Mouse (Mus musculus): ENCODE data around the gene Trpm7. TPM values are rescaled to one million over a fixed set of nuclear protein-coding genes. Genes with fewer than 3 reads are reported as not detected.

Trpm7 gene
- polyA plus RNA-seq (2011; ENCODE audit: insufficient read depth, insufficient read length, low read depth, missing spikeins) = 82.5 and 83.3 TPM in 2 replicates

DNA sequence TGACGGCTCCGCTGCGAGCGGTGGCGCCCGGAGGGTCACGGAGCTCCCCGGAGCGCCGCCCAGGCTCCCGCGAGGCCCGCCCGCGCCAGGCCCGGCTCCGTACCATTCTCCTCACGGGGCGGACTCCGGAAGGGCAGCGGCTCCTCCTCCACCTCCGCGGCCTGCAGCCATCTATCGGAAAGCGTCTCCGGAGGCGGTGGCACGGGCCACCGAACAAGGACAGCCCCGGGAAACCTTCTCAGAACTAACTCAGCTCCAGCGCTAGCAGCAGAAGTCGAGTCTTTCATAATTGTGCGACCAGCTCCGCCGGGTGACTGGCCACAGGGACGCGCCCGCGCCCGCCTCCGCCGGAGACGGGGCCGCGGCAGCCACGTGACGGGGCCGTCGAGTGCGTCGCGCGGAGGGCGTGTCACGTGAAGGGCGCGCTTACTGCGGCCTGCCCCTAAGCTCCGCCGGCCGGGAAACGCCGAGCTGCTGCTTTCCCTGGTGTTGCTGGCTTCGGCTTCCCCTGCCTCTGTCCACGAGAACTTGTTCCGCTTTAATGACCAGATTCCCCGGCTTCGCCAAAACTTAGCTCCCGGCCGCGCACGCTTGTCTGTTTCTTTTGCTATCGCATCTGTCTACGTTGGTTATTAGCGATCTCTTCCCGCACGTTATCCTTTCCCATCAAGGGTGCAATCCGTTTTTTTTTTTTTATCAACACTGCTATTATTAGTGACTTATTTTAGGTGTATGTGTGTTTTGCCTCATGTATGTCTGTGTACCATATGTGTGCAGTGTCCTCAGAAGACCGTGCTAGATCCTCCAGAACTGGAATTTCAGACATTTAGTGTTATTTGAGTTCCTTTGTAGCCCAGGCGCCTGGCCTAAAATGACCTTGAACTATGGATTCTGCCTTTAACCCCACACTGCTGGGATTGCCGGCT lies at the start of gene Trpm7:
Gene Trpm7, minus strand, starts transcription at position 360 of the 926 bp plus-strand sequence.
- Histone ChIP-seq H3K27ac (ENCODE audit: insufficient read depth, low read length) (peak within 1 kb of the TSS; percentile 82), H3K9ac (ENCODE audit: low read depth, poor library complexity, severe bottlenecking) (peak within 1 kb of the TSS; percentile 86), H3K4me3 (ENCODE audit: low read depth, low read length) (peak within 1 kb of the TSS; percentile 72), H3K27me3 (ENCODE audit: control insufficient read depth, insufficient read depth, low read length, poor library complexity, severe bottlenecking) (no peaks in the 10 kb centered on the region), H3K36me3 (ENCODE audit: control insufficient read depth, insufficient read depth, low read length, poor library complexity, severe bottlenecking) (no peaks in the 10 kb centered on the region), H3K4me1 (ENCODE audit: control insufficient read depth, insufficient read depth, low read length) (peaks cover 4% of the 10 kb centered on the region), H3K9me3 (replicated peaks; ENCODE audit: control insufficient read depth, insufficient read depth, low read length, poor library complexity, severe bottlenecking) (no peaks in the 10 kb centered on the region)
- TF ChIP-seq EP300 (IDR thresholded peaks at IDR 0.05; ENCODE audit: insufficient read depth, low read depth, low read length) (peak; percentile 74), POLR2A (IDR thresholded peaks at IDR 0.05; ENCODE audit: insufficient read depth, low read length) (peak; percentile 59), CTCF (IDR thresholded peaks at IDR 0.05; ENCODE audit: low read depth, low read length) (no peak)

DNA sequence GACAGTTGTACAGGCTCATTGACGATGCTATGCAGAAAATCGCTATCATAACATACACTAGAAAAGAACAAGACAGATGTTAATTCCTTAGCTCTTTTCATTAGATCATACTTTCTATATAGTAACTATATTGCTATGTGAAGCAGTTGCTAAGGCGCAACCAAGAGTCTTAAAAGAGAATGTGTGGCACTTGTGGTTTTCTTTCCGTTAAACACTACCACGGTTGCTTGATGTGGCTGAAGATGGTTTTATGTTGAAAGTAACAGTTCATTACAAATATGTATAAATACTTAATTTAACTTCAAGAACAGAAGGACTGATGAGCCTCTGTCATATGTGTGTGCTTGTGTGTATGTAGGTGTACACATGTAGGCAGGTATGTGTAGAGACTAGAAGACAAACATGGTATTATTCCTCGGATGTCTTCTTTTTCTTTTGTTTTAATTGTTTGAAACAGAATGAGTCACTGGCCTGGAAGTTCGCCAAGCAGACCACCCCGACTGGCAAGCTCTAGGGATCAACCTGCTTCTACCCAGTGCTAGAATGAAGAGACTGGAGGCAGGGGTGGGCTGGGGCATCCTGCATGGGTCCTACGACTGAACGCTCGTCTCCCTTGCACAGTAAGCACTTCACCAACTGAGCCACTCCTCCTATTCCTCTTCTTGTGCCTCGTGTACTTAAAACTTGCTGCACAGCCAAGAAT lies 44.5 kb upstream of the Trpm7 start:
- H3K27ac ChIP-seq (ENCODE audit: insufficient read depth, low read length) = no peak overlapping the region
- no peaks in the 10 kb centered on the region for H3K9me3 ChIP-seq (replicated peaks; ENCODE audit: control insufficient read depth, insufficient read depth, low read length, poor library complexity, severe bottlenecking)
- TF ChIP-seq EP300 (IDR thresholded peaks at IDR 0.05; ENCODE audit: insufficient read depth, low read depth, low read length) (no peak), CTCF (IDR thresholded peaks at IDR 0.05; ENCODE audit: low read depth, low read length) (no peak), POLR2A (IDR thresholded peaks at IDR 0.05; ENCODE audit: insufficient read depth, low read length) (no peak)
- no peak overlapping the region for H3K9ac ChIP-seq (ENCODE audit: low read depth, poor library complexity, severe bottlenecking)
- no peaks in the 10 kb centered on the region for H3K4me1 ChIP-seq (ENCODE audit: control insufficient read depth, insufficient read depth, low read length)
- no peaks in the 10 kb centered on the region for H3K27me3 ChIP-seq (ENCODE audit: control insufficient read depth, insufficient read depth, low read length, poor library complexity, severe bottlenecking)
- H3K4me3 ChIP-seq (ENCODE audit: low read depth, low read length) = no peak overlapping the region
- no peaks in the 10 kb centered on the region; the same call in 1 of the 2 replicates for H3K36me3 ChIP-seq (ENCODE audit: control insufficient read depth, insufficient read depth, low read length, poor library complexity, severe bottlenecking)

DNA sequence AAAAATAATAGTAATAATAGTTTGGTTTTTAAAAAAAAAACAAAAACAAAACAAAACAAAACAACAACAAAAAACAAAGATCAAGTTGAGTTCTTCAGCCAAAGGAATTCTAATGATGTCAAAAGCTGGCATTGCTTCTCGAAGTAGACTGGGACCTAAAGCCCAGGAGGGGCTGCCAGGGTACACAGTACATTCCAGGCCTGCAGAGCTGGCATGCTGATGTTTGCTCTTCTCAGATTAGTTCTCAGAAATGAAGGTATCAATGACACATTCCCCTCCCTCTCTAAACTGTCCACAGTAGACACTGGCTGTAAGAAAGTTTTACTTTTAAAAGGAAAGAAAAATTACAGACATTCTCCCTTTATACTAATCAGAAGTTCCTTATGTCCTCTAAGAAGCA lies 40.2 kb upstream of the Trpm7 start:
- Histone ChIP-seq H3K27ac (ENCODE audit: insufficient read depth, low read length) (no peak overlapping the region), H3K36me3 (ENCODE audit: control insufficient read depth, insufficient read depth, low read length, poor library complexity, severe bottlenecking) (no peaks in the 10 kb centered on the region; the same call in 1 of the 2 replicates), H3K9ac (ENCODE audit: low read depth, poor library complexity, severe bottlenecking) (no peak overlapping the region), H3K4me3 (ENCODE audit: low read depth, low read length) (no peak overlapping the region), H3K4me1 (ENCODE audit: control insufficient read depth, insufficient read depth, low read length) (no peaks in the 10 kb centered on the region), H3K27me3 (ENCODE audit: control insufficient read depth, insufficient read depth, low read length, poor library complexity, severe bottlenecking) (no peaks in the 10 kb centered on the region), H3K9me3 (replicated peaks; ENCODE audit: control insufficient read depth, insufficient read depth, low read length, poor library complexity, severe bottlenecking) (no peaks in the 10 kb centered on the region)
- TF ChIP-seq EP300 (IDR thresholded peaks at IDR 0.05; ENCODE audit: insufficient read depth, low read depth, low read length) (no peak), CTCF (IDR thresholded peaks at IDR 0.05; ENCODE audit: low read depth, low read length) (no peak), POLR2A (IDR thresholded peaks at IDR 0.05; ENCODE audit: insufficient read depth, low read length) (no peak)

DNA sequence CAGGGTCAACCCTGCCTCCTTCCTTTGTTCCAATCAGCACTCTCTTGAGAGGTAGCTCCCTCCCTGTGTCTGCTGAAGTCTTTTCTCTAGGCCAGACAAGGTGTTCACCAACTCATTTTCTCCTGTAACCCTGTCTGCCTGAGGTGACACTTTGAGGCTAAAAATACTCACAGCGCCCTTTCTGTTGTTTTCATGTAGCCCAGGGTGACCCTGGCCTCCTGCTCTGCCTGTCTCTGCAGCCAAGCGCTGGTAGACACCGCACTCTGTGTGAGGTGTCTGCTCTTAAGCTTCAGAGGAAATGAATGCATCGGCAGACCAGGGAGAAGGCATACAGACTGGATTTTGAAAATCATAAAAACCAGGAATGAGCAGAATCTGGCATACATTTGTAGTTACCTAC lies 38.1 kb upstream of the Trpm7 start:
- no peak overlapping the region for H3K4me3 ChIP-seq (ENCODE audit: low read depth, low read length)
- H3K27me3 ChIP-seq (ENCODE audit: control insufficient read depth, insufficient read depth, low read length, poor library complexity, severe bottlenecking) = no peaks in the 10 kb centered on the region
- H3K9me3 ChIP-seq (replicated peaks; ENCODE audit: control insufficient read depth, insufficient read depth, low read length, poor library complexity, severe bottlenecking) = no peaks in the 10 kb centered on the region
- no peaks in the 10 kb centered on the region for H3K4me1 ChIP-seq (ENCODE audit: control insufficient read depth, insufficient read depth, low read length)
- H3K27ac ChIP-seq (ENCODE audit: insufficient read depth, low read length) = no peak overlapping the region
- H3K36me3 ChIP-seq (ENCODE audit: control insufficient read depth, insufficient read depth, low read length, poor library complexity, severe bottlenecking) = no peaks in the 10 kb centered on the region; the same call in 1 of the 2 replicates
- TF ChIP-seq POLR2A (IDR thresholded peaks at IDR 0.05; ENCODE audit: insufficient read depth, low read length) (no peak), CTCF (IDR thresholded peaks at IDR 0.05; ENCODE audit: low read depth, low read length) (no peak), EP300 (IDR thresholded peaks at IDR 0.05; ENCODE audit: insufficient read depth, low read depth, low read length) (no peak)
- no peak overlapping the region for H3K9ac ChIP-seq (ENCODE audit: low read depth, poor library complexity, severe bottlenecking)

DNA sequence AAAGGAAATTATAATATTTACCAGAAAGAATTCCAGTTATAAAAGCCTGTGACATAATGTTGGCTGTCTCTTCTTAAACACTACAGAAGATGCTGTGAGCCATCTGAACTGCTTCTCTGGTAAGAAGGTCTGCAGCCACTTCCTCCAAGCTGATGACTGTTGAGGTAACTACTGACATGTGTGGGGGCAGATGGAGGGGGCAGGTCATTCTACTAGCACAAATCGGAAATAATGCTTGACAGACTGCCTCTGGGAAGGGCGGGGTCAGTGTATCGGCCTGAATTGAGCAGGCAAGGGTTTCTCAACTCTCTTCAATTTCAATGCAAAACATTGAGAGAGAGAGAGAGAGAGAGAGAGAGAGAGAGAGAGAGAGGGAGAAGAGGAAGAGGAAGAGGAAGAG lies 28.1 kb upstream of the Trpm7 start:
- Histone ChIP-seq H3K36me3 (ENCODE audit: control insufficient read depth, insufficient read depth, low read length, poor library complexity, severe bottlenecking) (no peaks in the 10 kb centered on the region), H3K27me3 (ENCODE audit: control insufficient read depth, insufficient read depth, low read length, poor library complexity, severe bottlenecking) (no peaks in the 10 kb centered on the region), H3K4me1 (ENCODE audit: control insufficient read depth, insufficient read depth, low read length) (no peaks in the 10 kb centered on the region), H3K4me3 (ENCODE audit: low read depth, low read length) (no peak overlapping the region), H3K27ac (ENCODE audit: insufficient read depth, low read length) (no peak overlapping the region), H3K9ac (ENCODE audit: low read depth, poor library complexity, severe bottlenecking) (no peak overlapping the region), H3K9me3 (replicated peaks; ENCODE audit: control insufficient read depth, insufficient read depth, low read length, poor library complexity, severe bottlenecking) (no peaks in the 10 kb centered on the region)
- no peak for TF ChIP-seq EP300 (IDR thresholded peaks at IDR 0.05; ENCODE audit: insufficient read depth, low read depth, low read length)
- TF ChIP-seq POLR2A (IDR thresholded peaks at IDR 0.05; ENCODE audit: insufficient read depth, low read length) = no peak
- TF ChIP-seq CTCF (IDR thresholded peaks at IDR 0.05; ENCODE audit: low read depth, low read length) = no peak
